Mouse (Mus musculus): ENCODE data around the gene Des.

- TF ChIP-seq CTCF (IDR thresholded peaks at IDR 0.05; ENCODE audit: extremely low read depth, insufficient read depth, low read length) (no peak), POLR2A (IDR thresholded peaks at IDR 0.05; ENCODE audit: extremely low read depth, insufficient read depth, low read length) (no peak)
Measured at GRCm38 (mm10) chr1:75380951-75381350, 20.8 kb downstream of the Des start.

Measured in cortical plate, adult 2 months (tissue).